Mouse (Mus musculus) C2C12 (cell line): ENCODE results near the gene Igf1.

ENCODE experiments used
- CEBPB ChIP-seq: IDR thresholded peaks from one replicate; pipeline ENCODE4 v1.6.1; 2011; ENCODE audit warnings: low read depth, mild to moderate bottlenecking, control low read depth, moderate library complexity
- CTCF ChIP-seq: IDR thresholded peaks from one replicate; pipeline ENCODE4 v1.5.1; 2011; ENCODE audit not compliant: control insufficient read depth, insufficient read depth, insufficient read length
- MYOG ChIP-seq: IDR thresholded peaks from one replicate; pipeline ENCODE4 v1.6.1; 2011; ENCODE audit not compliant: control insufficient read depth, insufficient read length; ENCODE audit errors: extremely low read depth
- USF1 ChIP-seq: IDR thresholded peaks from one replicate; pipeline ENCODE4 v1.6.1; 2011; ENCODE audit warnings: low read depth, mild to moderate bottlenecking, control low read depth, moderate library complexity

DNA sequence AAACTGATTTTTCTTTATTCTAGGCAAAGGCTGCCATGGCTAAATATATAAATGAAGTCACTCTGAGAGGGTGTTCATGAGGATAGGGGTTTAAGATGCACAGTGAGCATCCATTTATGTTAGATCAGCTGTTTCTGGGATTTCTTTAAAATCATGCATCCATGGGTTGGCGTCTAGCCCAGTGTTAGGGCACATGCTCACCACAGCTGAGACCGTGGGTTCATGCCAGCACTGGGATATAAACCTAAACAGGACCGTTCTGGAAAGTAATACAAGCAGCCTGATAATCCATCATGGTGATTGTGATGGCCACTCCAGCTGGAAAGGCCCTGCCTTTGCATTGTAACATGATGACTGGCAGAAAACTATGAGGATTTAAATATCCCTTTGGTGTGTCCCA lies 128.1 kb downstream of the Igf1 start:
- TF ChIP-seq CTCF (no peak), MYOG (no peak), CEBPB (no peak), USF1 (no peak)
